Comparison of ENCODE assay signal across 9 mouse cellular contexts in the genomic region with DNA sequence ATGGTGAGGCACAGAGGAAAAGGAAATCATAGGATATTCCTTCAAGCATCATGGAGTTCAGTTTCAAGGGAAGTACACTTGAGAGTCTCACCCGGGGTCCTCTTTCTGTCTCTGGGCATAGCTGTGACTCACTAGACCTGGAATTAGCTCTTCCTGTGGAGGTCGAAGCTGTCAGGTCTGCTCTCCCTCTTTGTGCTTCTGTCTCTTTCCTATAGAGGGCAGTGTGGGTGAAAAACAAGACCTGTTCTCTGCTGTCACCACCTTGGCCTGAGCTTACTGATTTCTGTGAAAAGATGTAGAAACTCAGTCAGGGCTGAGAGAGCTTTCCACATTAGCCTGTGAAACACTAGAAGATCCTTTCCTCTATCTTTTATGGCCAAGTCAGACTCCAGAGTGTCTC. TPM values are rescaled to one million over a fixed set of nuclear protein-coding genes. Genes with fewer than 3 reads are reported as not detected.
DNase-seq lines count a peak whose midpoint lies in the region; ATAC-seq lines count a peak whose summit lies in the region.
"Had no signal": no experiment of that assay in that cellular context is flagged by ENCODE, and none has a peak within 500 bp of the region (broad histone marks: within the 10 kb centered on the region; RNA-seq: fewer than 3 reads in every experiment).

No protein-coding gene starts in this region.

- H3K9ac ChIP-seq in kidney, embryonic 14.5 days (ENCODE audit: low read depth, low read length) = no peak overlapping the region
- no peak overlapping the region for H3K9ac ChIP-seq in hindbrain, embryonic 12.5 days

- no peaks in the 10 kb centered on the region for H3K27me3 ChIP-seq in kidney, embryonic 14.5 days (ENCODE audit: control insufficient read depth, insufficient read depth, low read length)
- H3K27me3 ChIP-seq in hindbrain, embryonic 12.5 days = no peaks in the 10 kb centered on the region

- H3K4me1 ChIP-seq in kidney, embryonic 14.5 days (ENCODE audit: control insufficient read depth, insufficient read depth, low read length) = 0 out of 2 replicates have a peak, but pooled peaks cover 6% of the 10 kb centered on the region
- H3K4me1 ChIP-seq in hindbrain, embryonic 12.5 days = 0 out of 2 replicates have a peak, but pooled peaks cover 3% of the 10 kb centered on the region

- DNase-seq in left cerebral cortex, adult 11 months (ENCODE audit: low spot score) = peak; percentile 39
- no peak for DNase-seq in left cerebral cortex, postnatal 36 days (ENCODE audit: low spot score in 2 of 2)
- DNase-seq in MEL-GATA-1-ER (ENCODE audit: extremely low read depth, low read depth) = peak; percentile 36
- peak; percentile 60 for DNase-seq in retina, postnatal 1 day
- no peak for DNase-seq in layer of hippocampus, postnatal 36 days

- 31% methylated on average over 2 of the region's 2 CpGs for WGBS in kidney, embryonic 14.5 days
- 56% methylated on average over 2 of the region's 2 CpGs for WGBS in hindbrain, embryonic 12.5 days

- H3K36me3 ChIP-seq in kidney, embryonic 14.5 days (ENCODE audit: control insufficient read depth, insufficient read depth, low read length) = peaks cover 6% of the 10 kb centered on the region; the same call in 1 of the 2 replicates
- no peaks in the 10 kb centered on the region for H3K36me3 ChIP-seq in hindbrain, embryonic 12.5 days

- no peak overlapping the region for H3K4me3 ChIP-seq in kidney, embryonic 14.5 days (ENCODE audit: low read length)
- no peak overlapping the region for H3K4me3 ChIP-seq in hindbrain, embryonic 12.5 days
- H3K4me3 ChIP-seq: erythroblast, embryonic 14.5 days had no signal

- H3K4me2 ChIP-seq in kidney, embryonic 14.5 days (replicated peaks; ENCODE audit: low read depth, low read length) = no peak overlapping the region
- no peak overlapping the region for H3K4me2 ChIP-seq in hindbrain, embryonic 12.5 days (replicated peaks)

- intact Hi-C loops in left cerebral cortex, postnatal 36 days (cut with DNase I) = no loop called here

- no peaks in the 10 kb centered on the region for H3K9me3 ChIP-seq in kidney, embryonic 14.5 days (ENCODE audit: control insufficient read depth, low read length)
- H3K9me3 ChIP-seq in hindbrain, embryonic 12.5 days (replicated peaks) = no peaks in the 10 kb centered on the region

- peak; percentile 83 for ATAC-seq in common myeloid progenitor, adult 5-6 weeks (replicated peaks; ENCODE audit: low read depth, poor library complexity, severe bottlenecking)
- no peak for ATAC-seq in kidney, embryonic 14.5 days (ENCODE audit: low FRiP score, low TSS enrichment)
- no peak for ATAC-seq in hindbrain, embryonic 12.5 days (ENCODE audit: low FRiP score)

- 0 out of 2 replicates have a peak overlapping the region, but pooled peaks have one; percentile 3 for H3K27ac ChIP-seq in kidney, embryonic 14.5 days (ENCODE audit: low read depth, low read length)
- no peak overlapping the region for H3K27ac ChIP-seq in hindbrain, embryonic 12.5 days

RNA-seq across cellular contexts. Expression of a gene that starts 43.2 kb away (rescaled TPM):
- total RNA-seq in left cerebral cortex, postnatal 36 days (2021) = under 1 TPM; 0.42 to 0.79 TPM
- not detected in 2 replicates for total RNA-seq in common myeloid progenitor, adult 5-6 weeks (2017)
- 2.6 and 3.1 TPM in 2 replicates for polyA plus RNA-seq in kidney, embryonic 14.5 days (2014; fragmentation: Nextera tagmentation; extraction: Ambion mirVana)
- total RNA-seq in layer of hippocampus, postnatal 36 days (2021) = not detected
- polyA plus RNA-seq in hindbrain, embryonic 12.5 days (2016; fragmentation: Nextera tagmentation; extraction: Ambion mirVana) = 1.7 and 1.8 TPM in 2 replicates

RNA-seq across cellular contexts. Expression of a gene that starts 50.2 kb away (rescaled TPM):
- total RNA-seq in left cerebral cortex, postnatal 36 days (2021) = 1 to 10 TPM in 1 of 2 experiments, not detected in 1; 1.4 TPM
- total RNA-seq in common myeloid progenitor, adult 5-6 weeks (2017) = not detected in 2 replicates
- polyA plus RNA-seq in kidney, embryonic 14.5 days (2014; fragmentation: Nextera tagmentation; extraction: Ambion mirVana) = not detected in 2 replicates
- 1 to 10 TPM in 1 of 2 experiments, not detected in 1; 1.4 TPM for total RNA-seq in layer of hippocampus, postnatal 36 days (2021)
- polyA plus RNA-seq in hindbrain, embryonic 12.5 days (2016; fragmentation: Nextera tagmentation; extraction: Ambion mirVana) = not detected in 2 replicates
- polyA plus RNA-seq: erythroblast, embryonic 14.5 days had no signal

RNA-seq across cellular contexts. Expression of a gene that starts 55.3 kb away (rescaled TPM):
- total RNA-seq in left cerebral cortex, postnatal 36 days (2021) = not detected
- not detected in 2 replicates for total RNA-seq in common myeloid progenitor, adult 5-6 weeks (2017)
- polyA plus RNA-seq in kidney, embryonic 14.5 days (2014; fragmentation: Nextera tagmentation; extraction: Ambion mirVana) = not detected in 2 replicates
- not detected for total RNA-seq in layer of hippocampus, postnatal 36 days (2021)
- not detected in 2 replicates for polyA plus RNA-seq in hindbrain, embryonic 12.5 days (2016; fragmentation: Nextera tagmentation; extraction: Ambion mirVana)
- polyA plus RNA-seq: erythroblast, embryonic 14.5 days had no signal

Comparison
In these comparisons a context has a peak if more than half of its experiments do, and no peak if none do; other contexts are left out.
1. DNase-seq: peak in left cerebral cortex, adult 11 months (single experiment), MEL-GATA-1-ER (single experiment) and retina, postnatal 1 day (single experiment); none in left cerebral cortex, postnatal 36 days (0 of 2) and layer of hippocampus, postnatal 36 days (0 of 2).